Mouse (Mus musculus) MEL (cell line): ENCODE results near the gene Inpp5a.

Source experiments
- CTCF ChIP-seq, 3 experiments: IDR thresholded peaks in 2 of 3; conservative IDR thresholded peaks in 1 of 3; 2 replicates each; pipeline ENCODE4 v1.5.1; 2011 to 2012; ENCODE audit warnings: low read length in 3 of 3, low read depth in 2 of 3, mild to moderate bottlenecking in 2 of 3, improper control_type of control experiment in 1 of 3, inconsistent platforms in 1 of 3, mixed read lengths in 1 of 3, moderate library complexity in 1 of 3; ENCODE audit not compliant: control insufficient read depth in 1 of 3, insufficient read depth in 1 of 3, poor library complexity in 1 of 3, severe bottlenecking in 1 of 3
- POLR2A ChIP-seq, 2 experiments: IDR thresholded peaks; 2 replicates each; pipeline ENCODE4 v1.6.1; 2011 to 2012; ENCODE audit warnings: low read length in 2 of 2, mild to moderate bottlenecking in 2 of 2, control low read depth in 1 of 2, improper control_type of control experiment in 1 of 2, low read depth in 1 of 2, moderate library complexity in 1 of 2; ENCODE audit not compliant: control insufficient read depth in 1 of 2, insufficient read depth in 1 of 2, poor library complexity in 1 of 2

GRCm38 (mm10) chr7:139451711-139452110, 62.8 kb downstream of the Inpp5a start:
- TF ChIP-seq POLR2A (IDR thresholded peaks at IDR 0.05; ENCODE audit: control insufficient read depth in 1 of 2, insufficient read depth in 1 of 2, low read depth in 1 of 2, low read length in 2 of 2, poor library complexity in 1 of 2) = no peak
- no peak for TF ChIP-seq CTCF (IDR thresholded peaks at IDR 0.05 in 2 of 3, conservative IDR thresholded peaks at IDR 0.05 in 1 of 3; ENCODE audit: control insufficient read depth in 1 of 3, insufficient read depth in 1 of 3, low read depth in 2 of 3, low read length in 3 of 3, poor library complexity in 1 of 3, severe bottlenecking in 1 of 3)
